Mouse (Mus musculus) intestine, embryonic 16.5 days (tissue): ENCODE data around the gene Traf3ip3. TPM values are rescaled to one million over a fixed set of nuclear protein-coding genes. Genes with fewer than 3 reads are reported as not detected.

Experiments used
- ATAC-seq: fragments of 200-750 bp; cut with Nextera tagmentation; 2 replicates; pipeline ENCODE4 v1.8.0; 2017; ENCODE audit warnings: moderate TSS enrichment, moderate library complexity
- H3K27ac ChIP-seq: fragments of 300-500 bp; sonication (generic); 2 replicates; pipeline ENCODE4 v1.5.1; 2014; ENCODE audit warnings: mild to moderate bottlenecking, low read length
- H3K27me3 ChIP-seq: fragments of 300-500 bp; sonication (generic); replicated peaks from 2 replicates; pipeline ENCODE4 v1.6.1; 2014; ENCODE audit warnings: low read length, control low read depth, mixed read lengths; ENCODE audit not compliant: control insufficient read depth, insufficient read depth
- H3K36me3 ChIP-seq: fragments of 300-500 bp; sonication (generic); 2 replicates; pipeline ENCODE4 v1.6.1; 2014; ENCODE audit warnings: low read length, control low read depth; ENCODE audit not compliant: control insufficient read depth, insufficient read depth
- H3K4me1 ChIP-seq: fragments of 300-500 bp; sonication (generic); 2 replicates; pipeline ENCODE4 v1.6.1; 2014; ENCODE audit warnings: low read length, control low read depth, mixed read lengths; ENCODE audit not compliant: control insufficient read depth, insufficient read depth
- H3K4me2 ChIP-seq: fragments of 300-500 bp; sonication (generic); 2 replicates; pipeline ENCODE4 v1.6.1; 2014; ENCODE audit warnings: low read depth, low read length, control low read depth
- H3K4me3 ChIP-seq: fragments of 300-500 bp; sonication (generic); 2 replicates; pipeline ENCODE4 v1.5.1; 2014; ENCODE audit warnings: mild to moderate bottlenecking, low read length
- H3K9ac ChIP-seq: fragments of 300-500 bp; sonication (generic); 2 replicates; pipeline ENCODE4 v1.6.1; 2014; ENCODE audit warnings: low read depth, low read length
- H3K9me3 ChIP-seq: fragments of 300-500 bp; sonication (generic); 2 replicates; pipeline ENCODE4 v1.6.1; 2016; ENCODE audit warnings: low read length, control low read depth; ENCODE audit not compliant: control insufficient read depth
- WGBS: fragments of 180-500 bp; shearing (Covaris S2); extraction: QIAGEN DNeasy Blood & Tissue Kit; methylation state at CpG from one replicate; pipeline ENCODE4 v1.1.7; 2014; 5-methylcytosine and 5-hydroxymethylcytosine counted together
- polyA plus RNA-seq: library from polyadenylated mRNA; unstranded; fragments of >200 nt; fragmentation: Nextera tagmentation; extraction: Ambion mirVana; gene quantifications from 2 replicates; pipeline ENCODE4 v1.2.1, GENCODE M21; 2015

Traf3ip3 gene
- polyA plus RNA-seq, 1 experiment from 2014 or later = 3.4 TPM

- Histone ChIP-seq H3K4me3 (no peak overlapping the region), H3K9ac (no peak overlapping the region), H3K27ac (no peak overlapping the region), H3K9me3 (no peaks in the 10 kb centered on the region), H3K36me3 (no peaks in the 10 kb centered on the region), H3K4me1 (0 out of 2 replicates have a peak, but pooled peaks cover 3% of the 10 kb centered on the region), H3K4me2 (no peak overlapping the region), H3K27me3 (no peaks in the 10 kb centered on the region)
- no peak for ATAC-seq
- WGBS = 92% methylated on average over 2 of the region's 2 CpGs
Measured at GRCm38 (mm10) chr1:193234130-193234645, 32.7 kb upstream of the Traf3ip3 start.

GRCm38 (mm10) chr1:193232732-193233131 lies 31.2 kb upstream of the Traf3ip3 start:
- H3K9ac ChIP-seq = no peak overlapping the region
- no peak overlapping the region for H3K4me2 ChIP-seq
- ATAC-seq = no peak
- H3K4me1 ChIP-seq = 0 out of 2 replicates have a peak, but pooled peaks cover 3% of the 10 kb centered on the region
- no peak overlapping the region for H3K4me3 ChIP-seq
- H3K27me3 ChIP-seq = no peaks in the 10 kb centered on the region
- H3K27ac ChIP-seq = no peak overlapping the region
- 85% methylated on average over 2 of the region's 2 CpGs for WGBS
- H3K36me3 ChIP-seq = no peaks in the 10 kb centered on the region
- H3K9me3 ChIP-seq = no peaks in the 10 kb centered on the region

- WGBS = 46% methylated on average over 5 of the region's 5 CpGs
- Histone ChIP-seq H3K4me3 (no peak overlapping the region), H3K27me3 (no peaks in the 10 kb centered on the region), H3K4me1 (0 out of 2 replicates have a peak, but pooled peaks cover 3% of the 10 kb centered on the region), H3K4me2 (no peak overlapping the region), H3K9ac (no peak overlapping the region), H3K36me3 (no peaks in the 10 kb centered on the region), H3K9me3 (no peaks in the 10 kb centered on the region), H3K27ac (no peak overlapping the region)
- peak; percentile 56; the same call in 1 of the 2 replicates for ATAC-seq
Measured at GRCm38 (mm10) chr1:193230935-193231334, 29.4 kb upstream of the Traf3ip3 start.

GRCm38 (mm10) chr1:193230531-193230930 lies 29.0 kb upstream of the Traf3ip3 start:
- H3K36me3 ChIP-seq = no peaks in the 10 kb centered on the region
- H3K27ac ChIP-seq = no peak overlapping the region
- H3K4me1 ChIP-seq = 0 out of 2 replicates have a peak, but pooled peaks cover 3% of the 10 kb centered on the region
- 43% methylated on average over 3 of the region's 3 CpGs for WGBS
- H3K9ac ChIP-seq = no peak overlapping the region
- no peak for ATAC-seq
- H3K4me2 ChIP-seq = no peak overlapping the region
- H3K4me3 ChIP-seq = no peak overlapping the region
- no peaks in the 10 kb centered on the region for H3K27me3 ChIP-seq
- no peaks in the 10 kb centered on the region for H3K9me3 ChIP-seq

- Histone ChIP-seq H3K4me3 (no peak overlapping the region), H3K4me1 (0 out of 2 replicates have a peak, but pooled peaks cover 3% of the 10 kb centered on the region), H3K36me3 (no peaks in the 10 kb centered on the region), H3K9ac (no peak overlapping the region), H3K27me3 (no peaks in the 10 kb centered on the region), H3K9me3 (no peaks in the 10 kb centered on the region), H3K27ac (no peak overlapping the region), H3K4me2 (no peak overlapping the region)
- 91% methylated on average over 5 of the region's 5 CpGs for WGBS
- ATAC-seq = no peak
Measured at GRCm38 (mm10) chr1:193229570-193229969, 28.1 kb upstream of the Traf3ip3 start.

GRCm38 (mm10) chr1:193227537-193227936 lies 26.0 kb upstream of the Traf3ip3 start:
- Histone ChIP-seq H3K4me3 (no peak overlapping the region), H3K27ac (no peak overlapping the region), H3K36me3 (no peaks in the 10 kb centered on the region), H3K9ac (no peak overlapping the region), H3K9me3 (no peaks in the 10 kb centered on the region), H3K27me3 (no peaks in the 10 kb centered on the region), H3K4me2 (no peak overlapping the region), H3K4me1 (0 out of 2 replicates have a peak, but pooled peaks cover 3% of the 10 kb centered on the region)
- 85% methylated on average over 4 of the region's 4 CpGs for WGBS
- no peak for ATAC-seq

GRCm38 (mm10) chr1:193226724-193227522 lies 25.4 kb upstream of the Traf3ip3 start:
- 30% methylated on average over 7 of the region's 7 CpGs for WGBS
- peak; percentile 74 for ATAC-seq
- H3K4me3 ChIP-seq = no peak overlapping the region
- no peak overlapping the region for H3K4me2 ChIP-seq
- H3K27ac ChIP-seq = no peak overlapping the region
- no peak overlapping the region for H3K9ac ChIP-seq
- H3K27me3 ChIP-seq = no peaks in the 10 kb centered on the region
- no peaks in the 10 kb centered on the region for H3K9me3 ChIP-seq
- no peaks in the 10 kb centered on the region for H3K36me3 ChIP-seq
- H3K4me1 ChIP-seq = 0 out of 2 replicates have a peak, but pooled peaks cover 3% of the 10 kb centered on the region

- Histone ChIP-seq H3K4me3 (no peak overlapping the region), H3K9me3 (no peaks in the 10 kb centered on the region), H3K4me1 (0 out of 2 replicates have a peak, but pooled peaks cover 3% of the 10 kb centered on the region), H3K4me2 (no peak overlapping the region), H3K27ac (no peak overlapping the region), H3K9ac (no peak overlapping the region), H3K27me3 (no peaks in the 10 kb centered on the region), H3K36me3 (no peaks in the 10 kb centered on the region)
- WGBS = 91% methylated on average over 4 of the region's 4 CpGs
- ATAC-seq = no peak
Measured at GRCm38 (mm10) chr1:193226114-193226513, 24.6 kb upstream of the Traf3ip3 start.

GRCm38 (mm10) chr1:193225531-193225930 lies 24.0 kb upstream of the Traf3ip3 start:
- H3K27me3 ChIP-seq = no peaks in the 10 kb centered on the region
- H3K9ac ChIP-seq = no peak overlapping the region
- no peak overlapping the region for H3K27ac ChIP-seq
- 41% methylated on average over 3 of the region's 3 CpGs for WGBS
- H3K4me3 ChIP-seq = no peak overlapping the region
- no peaks in the 10 kb centered on the region for H3K9me3 ChIP-seq
- no peaks in the 10 kb centered on the region for H3K36me3 ChIP-seq
- H3K4me1 ChIP-seq = no peaks in the 10 kb centered on the region
- no peak overlapping the region for H3K4me2 ChIP-seq
- ATAC-seq = no peak
